Mouse (Mus musculus) midbrain, postnatal 0 days (tissue): ENCODE measurements at regions not wholly inside any gene's neighbourhood (a gene's known extent, or its start where the extent isn't known, plus 50 kb on each side); places are given as distances from the start of the nearest gene placed in this dataset.
A peak's percentile ranks its signal among the peaks of the same experiment; 100 is the strongest.

Experiments
- ATAC-seq: fragments of 200-750 bp; cut with Nextera tagmentation; 2 replicates; pipeline ENCODE4 v1.8.0; 2017; ENCODE audit warnings: moderate number of reproducible peaks, mild to moderate bottlenecking, moderate TSS enrichment, moderate library complexity; ENCODE audit not compliant: low FRiP score
- DNase-seq: peaks from one replicate; pipeline ENCODE4 v3.0.0-alpha.2; 2015; ENCODE audit warnings: low spot score
- H3K27ac ChIP-seq: fragments of 300-500 bp; sonication (generic); 2 replicates; pipeline ENCODE4 v1.5.1; 2014; ENCODE audit warnings: low read depth, mild to moderate bottlenecking, low read length, mixed read lengths
- H3K27me3 ChIP-seq: fragments of 300-500 bp; sonication (generic); 2 replicates; pipeline ENCODE4 v1.6.1; 2014; ENCODE audit warnings: low read length, control low read depth, mixed read lengths; ENCODE audit not compliant: insufficient read depth
- H3K36me3 ChIP-seq: fragments of 300-500 bp; sonication (generic); 2 replicates; pipeline ENCODE4 v1.6.1; 2014; ENCODE audit warnings: low read length, control low read depth, mixed read lengths; ENCODE audit not compliant: insufficient read depth
- H3K4me1 ChIP-seq: fragments of 300-500 bp; sonication (generic); 2 replicates; pipeline ENCODE4 v1.6.1; 2014; ENCODE audit warnings: mild to moderate bottlenecking, control low read depth, antibody characterized with exemption, low read length, mixed read lengths; ENCODE audit not compliant: insufficient read depth
- H3K4me2 ChIP-seq: fragments of 300-500 bp; sonication (generic); 2 replicates; pipeline ENCODE4 v1.6.1; 2014; ENCODE audit warnings: low read depth, mild to moderate bottlenecking, low read length, mixed read lengths; ENCODE audit not compliant: poor library complexity, severe bottlenecking
- H3K4me3 ChIP-seq: fragments of 300-500 bp; sonication (generic); 2 replicates; pipeline ENCODE4 v1.5.1; 2014; ENCODE audit warnings: low read depth, mild to moderate bottlenecking, low read length, moderate library complexity
- H3K9ac ChIP-seq: fragments of 300-500 bp; sonication (generic); replicated peaks from 2 replicates; pipeline ENCODE4 v1.6.1; 2014; ENCODE audit warnings: mild to moderate bottlenecking, low read length, moderate library complexity, mixed read lengths; ENCODE audit not compliant: poor library complexity, severe bottlenecking
- H3K9me3 ChIP-seq: fragments of 300-500 bp; sonication (generic); 2 replicates; pipeline ENCODE4 v1.6.1; 2016; ENCODE audit warnings: low read length, control low read depth
- CTCF ChIP-seq: IDR thresholded peaks from 2 replicates; pipeline ENCODE4 v1.5.1; 2016; ENCODE audit warnings: antibody characterized with exemption, mild to moderate bottlenecking
- WGBS: fragments of 180-500 bp; shearing (Covaris S2); extraction: QIAGEN DNeasy Blood & Tissue Kit; methylation state at CpG from one replicate; pipeline ENCODE4 v1.1.7; 2014; 5-methylcytosine and 5-hydroxymethylcytosine counted together

GRCm38 (mm10) chr15:16314606-16315005 is 413.9 kb upstream of the Cdh9 start:
- Histone ChIP-seq H3K4me3 (no peak overlapping the region), H3K36me3 (no peaks in the 10 kb centered on the region), H3K27me3 (no peaks in the 10 kb centered on the region), H3K9ac (no peak overlapping the region), H3K4me2 (no peak overlapping the region), H3K4me1 (no peaks in the 10 kb centered on the region), H3K27ac (no peak overlapping the region), H3K9me3 (no peaks in the 10 kb centered on the region)
- no peak for TF ChIP-seq CTCF
- 75% methylated on average over 6 of the region's 6 CpGs for WGBS
- DNase-seq (peak; percentile 4), ATAC-seq (no peak)

GRCm38 (mm10) chr15:16315085-16315484 is 413.5 kb upstream of the Cdh9 start:
- Histone ChIP-seq H3K36me3 (no peaks in the 10 kb centered on the region), H3K27me3 (no peaks in the 10 kb centered on the region), H3K9ac (no peak overlapping the region), H3K9me3 (no peaks in the 10 kb centered on the region), H3K4me1 (no peaks in the 10 kb centered on the region), H3K4me3 (no peak overlapping the region), H3K27ac (no peak overlapping the region), H3K4me2 (no peak overlapping the region)
- 93% methylated on average over 1 of the region's 1 CpGs for WGBS
- ATAC-seq (no peak), DNase-seq (no peak)
- no peak for TF ChIP-seq CTCF

GRCm38 (mm10) chr15:16326327-16326726 is 402.2 kb upstream of the Cdh9 start:
- H3K4me3 ChIP-seq = no peak overlapping the region
- no peak overlapping the region for H3K9ac ChIP-seq
- H3K27ac ChIP-seq = no peak overlapping the region
- no peaks in the 10 kb centered on the region for H3K27me3 ChIP-seq
- no peaks in the 10 kb centered on the region for H3K4me1 ChIP-seq
- no peaks in the 10 kb centered on the region for H3K36me3 ChIP-seq
- ATAC-seq = no peak
- no peak overlapping the region for H3K4me2 ChIP-seq
- H3K9me3 ChIP-seq = no peaks in the 10 kb centered on the region
- TF ChIP-seq CTCF = no peak
- WGBS = 79% methylated on average over 2 of the region's 2 CpGs
- no peak for DNase-seq
